ENCODE assay signal across 8 mouse cellular contexts in genomic region chr8:71495039-71495438, GRCm38 (mm10). TPM values are rescaled to one million over a fixed set of nuclear protein-coding genes. Genes with fewer than 3 reads are reported as not detected.
DNase-seq lines count a peak whose midpoint lies in the region; ATAC-seq and TF ChIP-seq lines count a peak whose summit lies in the region.

No protein-coding gene starts in this region.

- H3K4me2 ChIP-seq in heart, embryonic 13.5 days: peak overlapping the region; percentile 27
- H3K4me2 ChIP-seq in kidney, embryonic 16.5 days (replicated peaks; ENCODE audit: low read depth, low read length): 0 out of 2 replicates have a peak overlapping the region, but pooled peaks have one; percentile 20
- no peak overlapping the region for H3K4me2 ChIP-seq in liver, embryonic 12.5 days
- no peak overlapping the region for H3K4me2 ChIP-seq in stomach, embryonic 14.5 days (replicated peaks; ENCODE audit: low read depth, low read length)

- peak; percentile 82 for DNase-seq in CD4-positive helper T cell, adult 2 months (ENCODE audit: low read depth, low spot score)
- DNase-seq in brain, embryonic 14.5 days (ENCODE audit: low read depth): peak; percentile 88
- peak; percentile 83 for DNase-seq in neural tube, embryonic 10.5 days (ENCODE audit: extremely low spot score, low spot score)

- no peaks in the 10 kb centered on the region for H3K9me3 ChIP-seq in heart, embryonic 13.5 days
- H3K9me3 ChIP-seq in kidney, embryonic 16.5 days (ENCODE audit: low read length): no peaks in the 10 kb centered on the region
- H3K9me3 ChIP-seq in liver, embryonic 12.5 days (replicated peaks): no peaks in the 10 kb centered on the region
- H3K9me3 ChIP-seq in stomach, embryonic 14.5 days (ENCODE audit: control insufficient read depth, low read depth, low read length): no peaks in the 10 kb centered on the region

- peaks cover 47% of the 10 kb centered on the region for H3K36me3 ChIP-seq in heart, embryonic 13.5 days
- H3K36me3 ChIP-seq in kidney, embryonic 16.5 days (ENCODE audit: insufficient read depth, low read length): peaks cover 28% of the 10 kb centered on the region
- H3K36me3 ChIP-seq in liver, embryonic 12.5 days: peaks cover 46% of the 10 kb centered on the region
- H3K36me3 ChIP-seq in stomach, embryonic 14.5 days (ENCODE audit: control insufficient read depth, insufficient read depth, low read length): peaks cover 30% of the 10 kb centered on the region

- 28% methylated on average over 16 of the region's 16 CpGs for whole genome bisulfite sequencing in heart, embryonic 13.5 days
- 13% methylated on average over 16 of the region's 16 CpGs for WGBS in kidney, embryonic 16.5 days
- 30% methylated on average over 16 of the region's 16 CpGs for WGBS in liver, embryonic 12.5 days (ENCODE audit: insufficient replicate concordance)
- 26% methylated on average over 16 of the region's 16 CpGs for WGBS in stomach, embryonic 14.5 days

- peak; percentile 85 for TF ChIP-seq CTCF in brain, embryonic 14.5 days (IDR thresholded peaks at IDR 0.05; ENCODE audit: borderline replicate concordance, extremely low read depth, insufficient read depth, insufficient read length)

- peak; percentile 75 for ATAC-seq in erythroid progenitor cell, adult 5-6 weeks (replicated peaks; ENCODE audit: low FRiP score, poor library complexity, severe bottlenecking)
- ATAC-seq in heart, embryonic 13.5 days (ENCODE audit: extremely low read depth, insufficient number of reproducible peaks, low FRiP score, low TSS enrichment): no peak
- ATAC-seq in kidney, embryonic 16.5 days (ENCODE audit: low FRiP score, low TSS enrichment): peak; percentile 72
- ATAC-seq in liver, embryonic 12.5 days: peak; percentile 20; the same call in 1 of the 2 replicates
- peak; percentile 34; the same call in 1 of the 2 replicates for ATAC-seq in stomach, embryonic 14.5 days (ENCODE audit: insufficient number of reproducible peaks, insufficient read depth, low FRiP score, low read depth)

- no peak for TF ChIP-seq POLR2A in brain, embryonic 14.5 days (IDR thresholded peaks at IDR 0.05; ENCODE audit: borderline replicate concordance, extremely low read depth, insufficient read depth, insufficient read length, poor library complexity, severe bottlenecking)

- peaks cover 50% of the 10 kb centered on the region for H3K4me1 ChIP-seq in heart, embryonic 13.5 days
- H3K4me1 ChIP-seq in kidney, embryonic 16.5 days (ENCODE audit: insufficient read depth, low read length): peaks cover 50% of the 10 kb centered on the region
- H3K4me1 ChIP-seq in liver, embryonic 12.5 days: peaks cover 52% of the 10 kb centered on the region
- peaks cover 20% of the 10 kb centered on the region for H3K4me1 ChIP-seq in stomach, embryonic 14.5 days (ENCODE audit: control insufficient read depth, insufficient read depth, low read length)

- H3K27ac ChIP-seq in heart, embryonic 13.5 days (replicated peaks): peak overlapping the region; percentile 81
- H3K27ac ChIP-seq in kidney, embryonic 16.5 days (ENCODE audit: low read length): 0 out of 2 replicates have a peak overlapping the region, but pooled peaks have one; percentile 91
- no peak overlapping the region for H3K27ac ChIP-seq in liver, embryonic 12.5 days
- H3K27ac ChIP-seq in stomach, embryonic 14.5 days (ENCODE audit: low read length): no peak overlapping the region

- H3K9ac ChIP-seq in heart, embryonic 13.5 days: peak overlapping the region; percentile 28; the same call in 1 of the 2 replicates
- H3K9ac ChIP-seq in kidney, embryonic 16.5 days (replicated peaks; ENCODE audit: low read length): 0 out of 2 replicates have a peak overlapping the region, but pooled peaks have one; percentile 33
- no peak overlapping the region for H3K9ac ChIP-seq in liver, embryonic 12.5 days
- no peak overlapping the region for H3K9ac ChIP-seq in stomach, embryonic 14.5 days (replicated peaks; ENCODE audit: low read depth, low read length)

- H3K27me3 ChIP-seq in heart, embryonic 13.5 days (replicated peaks): no peaks in the 10 kb centered on the region
- no peaks in the 10 kb centered on the region for H3K27me3 ChIP-seq in kidney, embryonic 16.5 days (ENCODE audit: insufficient read depth, low read length)
- no peaks in the 10 kb centered on the region for H3K27me3 ChIP-seq in liver, embryonic 12.5 days (replicated peaks)
- no peaks in the 10 kb centered on the region for H3K27me3 ChIP-seq in stomach, embryonic 14.5 days (ENCODE audit: control insufficient read depth, insufficient read depth, low read length)

- no peak overlapping the region for H3K4me3 ChIP-seq in heart, embryonic 13.5 days
- H3K4me3 ChIP-seq in kidney, embryonic 16.5 days (ENCODE audit: low read length): no peak overlapping the region
- H3K4me3 ChIP-seq in liver, embryonic 12.5 days: no peak overlapping the region
- no peak overlapping the region for H3K4me3 ChIP-seq in stomach, embryonic 14.5 days (ENCODE audit: low read depth, low read length)

RNA-seq across cellular contexts. Expression of gene Gtpbp3, which starts 7.1 kb away (rescaled TPM):
- 25.5 and 34.2 TPM in 2 replicates for polyA plus RNA-seq in brain, embryonic 14.5 days (2012; rRNA removed)
- total RNA-seq in erythroid progenitor cell, adult 5-6 weeks (2015; ENCODE audit: low replicate concordance): 2.1 and 4.0 TPM in 2 replicates
- total RNA-seq in erythroid progenitor cell, adult 5-6 weeks (2017; ENCODE audit: low replicate concordance): 0.83 and 4.0 TPM in 2 replicates
- 11.6 and 12.6 TPM in 2 replicates for polyA plus RNA-seq in heart, embryonic 13.5 days (2015; fragmentation: Nextera tagmentation; extraction: Ambion mirVana)
- polyA plus RNA-seq in kidney, embryonic 16.5 days (2015; fragmentation: Nextera tagmentation; extraction: Ambion mirVana): 22.2 and 22.5 TPM in 2 replicates
- polyA plus RNA-seq in liver, embryonic 12.5 days (2016; fragmentation: Nextera tagmentation; extraction: Ambion mirVana): 9.3 and 9.6 TPM in 2 replicates
- 7.1 and 7.2 TPM in 2 replicates for polyA plus RNA-seq in stomach, embryonic 14.5 days (2014; fragmentation: Nextera tagmentation; extraction: Ambion mirVana)

RNA-seq across cellular contexts. Expression of gene Ano8, which starts 9.3 kb away (rescaled TPM):
- 124 and 153 TPM in 2 replicates for polyA plus RNA-seq in brain, embryonic 14.5 days (2012; rRNA removed)
- total RNA-seq in erythroid progenitor cell, adult 5-6 weeks (2015; ENCODE audit: low replicate concordance): not detected in 2 replicates
- total RNA-seq in erythroid progenitor cell, adult 5-6 weeks (2017; ENCODE audit: low replicate concordance): 0.13 TPM in 1 of 2 replicates, not detected in the other
- polyA plus RNA-seq in heart, embryonic 13.5 days (2015; fragmentation: Nextera tagmentation; extraction: Ambion mirVana): 0.63 and 0.78 TPM in 2 replicates
- 0.81 and 1.0 TPM in 2 replicates for polyA plus RNA-seq in kidney, embryonic 16.5 days (2015; fragmentation: Nextera tagmentation; extraction: Ambion mirVana)
- polyA plus RNA-seq in liver, embryonic 12.5 days (2016; fragmentation: Nextera tagmentation; extraction: Ambion mirVana): 1.2 TPM in 2 replicates
- 2.3 TPM in 2 replicates for polyA plus RNA-seq in stomach, embryonic 14.5 days (2014; fragmentation: Nextera tagmentation; extraction: Ambion mirVana)

RNA-seq across cellular contexts. Expression of gene Plvap, which starts 16.5 kb away (rescaled TPM):
- polyA plus RNA-seq in brain, embryonic 14.5 days (2012; rRNA removed): 10.1 and 13.0 TPM in 2 replicates
- total RNA-seq in erythroid progenitor cell, adult 5-6 weeks (2015; ENCODE audit: low replicate concordance): not detected in 2 replicates
- not detected in 2 replicates for total RNA-seq in erythroid progenitor cell, adult 5-6 weeks (2017; ENCODE audit: low replicate concordance)
- polyA plus RNA-seq in heart, embryonic 13.5 days (2015; fragmentation: Nextera tagmentation; extraction: Ambion mirVana): 133 and 135 TPM in 2 replicates
- 165 TPM in 2 replicates for polyA plus RNA-seq in kidney, embryonic 16.5 days (2015; fragmentation: Nextera tagmentation; extraction: Ambion mirVana)
- polyA plus RNA-seq in liver, embryonic 12.5 days (2016; fragmentation: Nextera tagmentation; extraction: Ambion mirVana): 44.8 and 46.7 TPM in 2 replicates
- polyA plus RNA-seq in stomach, embryonic 14.5 days (2014; fragmentation: Nextera tagmentation; extraction: Ambion mirVana): 67.1 and 67.5 TPM in 2 replicates

RNA-seq across cellular contexts. Expression of gene Dda1, which starts 26.0 kb away (rescaled TPM):
- 206 and 229 TPM in 2 replicates for polyA plus RNA-seq in brain, embryonic 14.5 days (2012; rRNA removed)
- 23.9 and 35.7 TPM in 2 replicates for total RNA-seq in erythroid progenitor cell, adult 5-6 weeks (2015; ENCODE audit: low replicate concordance)
- total RNA-seq in erythroid progenitor cell, adult 5-6 weeks (2017; ENCODE audit: low replicate concordance): 17.8 and 18.1 TPM in 2 replicates
- polyA plus RNA-seq in heart, embryonic 13.5 days (2015; fragmentation: Nextera tagmentation; extraction: Ambion mirVana): 75.6 and 87.1 TPM in 2 replicates
- 110 and 115 TPM in 2 replicates for polyA plus RNA-seq in kidney, embryonic 16.5 days (2015; fragmentation: Nextera tagmentation; extraction: Ambion mirVana)
- 60.6 and 63.1 TPM in 2 replicates for polyA plus RNA-seq in liver, embryonic 12.5 days (2016; fragmentation: Nextera tagmentation; extraction: Ambion mirVana)
- 94.8 and 98.9 TPM in 2 replicates for polyA plus RNA-seq in stomach, embryonic 14.5 days (2014; fragmentation: Nextera tagmentation; extraction: Ambion mirVana)

RNA-seq across cellular contexts. Expression of gene Mrpl34, which starts 30.3 kb away (rescaled TPM):
- 94.8 and 124 TPM in 2 replicates for polyA plus RNA-seq in brain, embryonic 14.5 days (2012; rRNA removed)
- total RNA-seq in erythroid progenitor cell, adult 5-6 weeks (2015; ENCODE audit: low replicate concordance): 23.1 and 38.2 TPM in 2 replicates
- total RNA-seq in erythroid progenitor cell, adult 5-6 weeks (2017; ENCODE audit: low replicate concordance): 14.1 and 17.5 TPM in 2 replicates
- polyA plus RNA-seq in heart, embryonic 13.5 days (2015; fragmentation: Nextera tagmentation; extraction: Ambion mirVana): 165 and 186 TPM in 2 replicates
- polyA plus RNA-seq in kidney, embryonic 16.5 days (2015; fragmentation: Nextera tagmentation; extraction: Ambion mirVana): 170 and 178 TPM in 2 replicates
- 168 and 173 TPM in 2 replicates for polyA plus RNA-seq in liver, embryonic 12.5 days (2016; fragmentation: Nextera tagmentation; extraction: Ambion mirVana)
- polyA plus RNA-seq in stomach, embryonic 14.5 days (2014; fragmentation: Nextera tagmentation; extraction: Ambion mirVana): 139 and 154 TPM in 2 replicates

Comparison
In these comparisons a context has a peak if more than half of its experiments do, and no peak if none do; other contexts are left out.
1. H3K27ac ChIP-seq: peak in heart, embryonic 13.5 days (single experiment) and kidney, embryonic 16.5 days (single experiment); none in liver, embryonic 12.5 days (single experiment) and stomach, embryonic 14.5 days (single experiment).
2. H3K4me2 ChIP-seq: peak in heart, embryonic 13.5 days (single experiment) and kidney, embryonic 16.5 days (single experiment); none in liver, embryonic 12.5 days (single experiment) and stomach, embryonic 14.5 days (single experiment).
3. H3K9ac ChIP-seq: peak in heart, embryonic 13.5 days (single experiment) and kidney, embryonic 16.5 days (single experiment); none in liver, embryonic 12.5 days (single experiment) and stomach, embryonic 14.5 days (single experiment).
4. RNA of gene Ano8, which starts 9.3 kb away (polyA plus RNA-seq): 124 to 153 TPM in brain, embryonic 14.5 days; 2.3 TPM in stomach, embryonic 14.5 days, 1.2 TPM in liver, embryonic 12.5 days, 0.81 to 1.0 TPM in kidney, embryonic 16.5 days and 0.63 to 0.78 TPM in heart, embryonic 13.5 days; every median in the first group is over 10 times any median in the second.
5. Peak in every context shown above with its lines, with median percentiles within 50 percentile points of each other: DNase-seq.